Mouse (Mus musculus) MEL (cell line): ENCODE data around the gene Krtcap3. TPM values are rescaled to one million over a fixed set of nuclear protein-coding genes. Genes with fewer than 3 reads are reported as not detected.

Source experiments
- DNase-seq: peaks from one replicate; pipeline ENCODE4 v3.0.0; 2011; ENCODE audit warnings: low read depth, low spot score
- H3K27ac ChIP-seq: 2 replicates; pipeline ENCODE4 v1.5.1; 2012; ENCODE audit warnings: low read depth, mild to moderate bottlenecking, control low read depth, low read length, moderate library complexity; ENCODE audit not compliant: control insufficient read depth
- H3K27me3 ChIP-seq, 2 experiments: fragments of 150-350 bp in 1 of 2; sonication (generic) in 1 of 2; 2 replicates each; pipeline ENCODE4 v1.6.1; 2012; ENCODE audit warnings: low read length in 2 of 2, mild to moderate bottlenecking in 2 of 2, improper control_type of control experiment in 1 of 2, moderate library complexity in 1 of 2; ENCODE audit not compliant: insufficient read depth in 2 of 2, control insufficient read depth in 1 of 2
- H3K36me3 ChIP-seq, 2 experiments: 2 replicates each; pipeline ENCODE4 v1.6.1; 2012 to 2014; ENCODE audit warnings: low read length in 2 of 2, improper control_type of control experiment in 1 of 2, inconsistent platforms in 1 of 2, mild to moderate bottlenecking in 1 of 2; ENCODE audit not compliant: insufficient read depth in 2 of 2, control insufficient read depth in 1 of 2
- H3K4me1 ChIP-seq, 2 experiments: fragments of 150-350 bp in 1 of 2; sonication (generic) in 1 of 2; 2 replicates each; pipeline ENCODE4 v1.6.1; 2012; ENCODE audit warnings: low read length in 2 of 2, improper control_type of control experiment in 1 of 2, mild to moderate bottlenecking in 1 of 2; ENCODE audit not compliant: insufficient read depth in 2 of 2, control insufficient read depth in 1 of 2
- H3K4me3 ChIP-seq, 2 experiments: fragments of 150-350 bp in 1 of 2; sonication (generic) in 1 of 2; 2 replicates each; pipeline ENCODE4 v1.5.1; 2012; ENCODE audit warnings: low read depth in 2 of 2, low read length in 2 of 2, mild to moderate bottlenecking in 2 of 2, moderate library complexity in 2 of 2, control low read depth in 1 of 2, improper control_type of control experiment in 1 of 2; ENCODE audit not compliant: control insufficient read depth in 1 of 2, insufficient read depth in 1 of 2
- H3K79me2 ChIP-seq: 2 replicates; pipeline ENCODE4 v1.6.1; 2012; ENCODE audit warnings: mild to moderate bottlenecking, low read length, moderate library complexity; ENCODE audit not compliant: control insufficient read depth, poor library complexity, insufficient read depth
- H3K9ac ChIP-seq: 2 replicates; pipeline ENCODE4 v1.6.1; 2012; ENCODE audit warnings: low read depth, mild to moderate bottlenecking, control low read depth, low read length, moderate library complexity; ENCODE audit not compliant: control insufficient read depth, poor library complexity, severe bottlenecking
- H3K9me3 ChIP-seq: fragments of 150-350 bp; sonication (generic); replicated peaks from 2 replicates; pipeline ENCODE4 v1.6.1; 2012; ENCODE audit warnings: mild to moderate bottlenecking, low read length, improper control_type of control experiment, moderate library complexity; ENCODE audit not compliant: insufficient read depth
- CHD1 ChIP-seq: IDR thresholded peaks from 2 replicates; pipeline ENCODE4 v1.6.1; 2012; ENCODE audit warnings: low read depth, mild to moderate bottlenecking, inconsistent platforms, low read length, improper control_type of control experiment
- CHD2 ChIP-seq: IDR thresholded peaks from 2 replicates; pipeline ENCODE4 v1.6.1; 2011; ENCODE audit warnings: low read length, improper control_type of control experiment
- CTCF ChIP-seq, 3 experiments: IDR thresholded peaks in 2 of 3; conservative IDR thresholded peaks in 1 of 3; 2 replicates each; pipeline ENCODE4 v1.5.1; 2011 to 2012; ENCODE audit warnings: low read length in 3 of 3, low read depth in 2 of 3, mild to moderate bottlenecking in 2 of 3, improper control_type of control experiment in 1 of 3, inconsistent platforms in 1 of 3, mixed read lengths in 1 of 3, moderate library complexity in 1 of 3; ENCODE audit not compliant: control insufficient read depth in 1 of 3, insufficient read depth in 1 of 3, poor library complexity in 1 of 3, severe bottlenecking in 1 of 3
- ELF1 ChIP-seq: IDR thresholded peaks from 2 replicates; pipeline ENCODE4 v1.6.1; 2014; ENCODE audit warnings: low read depth, mild to moderate bottlenecking, inconsistent platforms, low read length, improper control_type of control experiment, moderate library complexity
- ETS1 ChIP-seq: IDR thresholded peaks from 2 replicates; pipeline ENCODE4 v1.6.1; 2012; ENCODE audit warnings: low read depth, mild to moderate bottlenecking, inconsistent platforms, low read length, improper control_type of control experiment, moderate library complexity
- GABPA ChIP-seq: IDR thresholded peaks from 2 replicates; pipeline ENCODE4 v1.6.1; 2012; ENCODE audit warnings: low read depth, mild to moderate bottlenecking, inconsistent platforms, low read length, improper control_type of control experiment, moderate library complexity
- HCFC1 ChIP-seq: IDR thresholded peaks from 2 replicates; pipeline ENCODE4 v1.6.1; 2012; ENCODE audit warnings: low read depth, mild to moderate bottlenecking, inconsistent platforms, low read length, improper control_type of control experiment, moderate library complexity
- MAZ ChIP-seq: IDR thresholded peaks from 2 replicates; pipeline ENCODE4 v1.6.1; 2012; ENCODE audit warnings: low read depth, mild to moderate bottlenecking, inconsistent platforms, low read length, improper control_type of control experiment
- MXI1 ChIP-seq: IDR thresholded peaks from 2 replicates; pipeline ENCODE4 v1.6.1; 2011; ENCODE audit warnings: mild to moderate bottlenecking, low read depth, low read length, improper control_type of control experiment
- NELFE ChIP-seq: IDR thresholded peaks from 2 replicates; pipeline ENCODE4 v1.6.1; 2011; ENCODE audit warnings: low read depth, low read length, improper control_type of control experiment
- NRF1 ChIP-seq: IDR thresholded peaks from 2 replicates; pipeline ENCODE4 v1.6.1; 2014; ENCODE audit warnings: low read depth, mild to moderate bottlenecking, inconsistent platforms, low read length, improper control_type of control experiment, moderate library complexity; ENCODE audit not compliant: poor library complexity, insufficient read depth, severe bottlenecking
- POLR2A ChIP-seq, 2 experiments: IDR thresholded peaks; 2 replicates each; pipeline ENCODE4 v1.6.1; 2011 to 2012; ENCODE audit warnings: low read length in 2 of 2, mild to moderate bottlenecking in 2 of 2, control low read depth in 1 of 2, improper control_type of control experiment in 1 of 2, low read depth in 1 of 2, moderate library complexity in 1 of 2; ENCODE audit not compliant: control insufficient read depth in 1 of 2, insufficient read depth in 1 of 2, poor library complexity in 1 of 2
- POLR2AphosphoS2 ChIP-seq: IDR thresholded peaks from 2 replicates; pipeline ENCODE4 v1.6.1; 2011; ENCODE audit warnings: low read length, improper control_type of control experiment
- RAD21 ChIP-seq: IDR thresholded peaks from 2 replicates; pipeline ENCODE4 v1.6.1; 2011; ENCODE audit warnings: mild to moderate bottlenecking, low read depth, low read length, improper control_type of control experiment
- RCOR1 ChIP-seq: IDR thresholded peaks from 2 replicates; pipeline ENCODE4 v1.6.1; 2012; ENCODE audit warnings: low read depth, mild to moderate bottlenecking, inconsistent platforms, low read length, improper control_type of control experiment
- SIN3A ChIP-seq: IDR thresholded peaks from 2 replicates; pipeline ENCODE4 v1.6.1; 2012; ENCODE audit warnings: low read length, improper control_type of control experiment, inconsistent platforms
- TAL1 ChIP-seq: IDR thresholded peaks from 2 replicates; pipeline ENCODE4 v1.6.1; 2012; ENCODE audit warnings: mild to moderate bottlenecking, inconsistent platforms, low read length, moderate library complexity, mixed read lengths
- TBP ChIP-seq: IDR thresholded peaks from 2 replicates; pipeline ENCODE4 v1.8.0; 2011; ENCODE audit warnings: low read depth, low read length, improper control_type of control experiment
- TCF12 ChIP-seq: IDR thresholded peaks from 2 replicates; pipeline ENCODE4 v1.6.1; 2014; ENCODE audit warnings: low read depth, mild to moderate bottlenecking, inconsistent platforms, low read length, improper control_type of control experiment, moderate library complexity
- UBTF ChIP-seq: IDR thresholded peaks from 2 replicates; pipeline ENCODE4 v1.6.1; 2012; ENCODE audit warnings: low read depth, mild to moderate bottlenecking, inconsistent platforms, low read length, improper control_type of control experiment, moderate library complexity, borderline replicate concordance; ENCODE audit not compliant: insufficient read depth
- USF1 ChIP-seq: IDR thresholded peaks from 2 replicates; pipeline ENCODE4 v1.6.1; 2014; ENCODE audit warnings: low read depth, mild to moderate bottlenecking, inconsistent platforms, low read length, improper control_type of control experiment, moderate library complexity
- ZC3H11A ChIP-seq: IDR thresholded peaks from 2 replicates; pipeline ENCODE4 v1.6.1; 2012; ENCODE audit warnings: low read depth, mild to moderate bottlenecking, inconsistent platforms, low read length, improper control_type of control experiment
- ZMIZ1 ChIP-seq: IDR thresholded peaks from 2 replicates; pipeline ENCODE4 v1.6.1; 2012; ENCODE audit warnings: low read depth, mild to moderate bottlenecking, inconsistent platforms, low read length, improper control_type of control experiment, moderate library complexity
- ZNF384 ChIP-seq: IDR thresholded peaks from 2 replicates; pipeline ENCODE4 v1.6.1; 2012; ENCODE audit warnings: low read depth, mild to moderate bottlenecking, inconsistent platforms, low read length, improper control_type of control experiment
- polyA plus RNA-seq, 2 experiments: library from polyadenylated mRNA; stranded (reverse) in 1 of 2; unstranded in 1 of 2; fragments of >175 nt in 1 of 2; fragments of >200 nt in 1 of 2; gene quantifications; 2 replicates each; pipeline versions ENCODE4 v1.2.1 to v1.2.4; 2012; ENCODE audit warnings: low replicate concordance in 2 of 2, low read depth in 1 of 2; ENCODE audit not compliant: insufficient read length in 2 of 2, insufficient read depth in 1 of 2, missing spikeins in 1 of 2
- total RNA-seq: library from RNA; depleted of rRNA; stranded (reverse); fragments of 300-350 nt; gene quantifications from 2 replicates; pipeline ENCODE4 v1.2.3, GENCODE M21; 2012

Krtcap3 gene
- total and polyA plus RNA-seq, 3 experiments: 1.2 to 3.3 TPM; not detected in 1

DNA sequence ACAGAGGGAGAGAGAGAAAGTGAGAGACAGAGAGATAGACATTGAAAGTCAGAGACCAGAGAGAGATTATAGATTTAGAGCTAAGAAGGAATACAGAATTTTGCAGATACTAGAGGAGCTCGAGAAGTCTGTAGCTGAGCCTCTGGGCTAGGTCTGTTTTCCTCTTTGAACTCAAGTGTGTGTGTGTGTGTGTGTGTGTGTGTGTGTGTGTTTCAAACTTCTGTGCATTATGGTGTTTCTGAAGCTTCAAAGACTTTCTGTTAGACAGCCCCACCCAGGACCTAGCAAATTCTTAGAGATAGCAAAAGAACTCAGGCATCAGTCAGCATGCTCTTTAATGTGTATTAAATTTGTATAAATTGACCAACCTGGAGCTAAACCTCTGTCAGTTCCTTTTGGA is 24.9 kb upstream of the Krtcap3 start:
- no peak for DNase-seq
- TF ChIP-seq NELFE (no peak), NRF1 (no peak), RAD21 (no peak), ZMIZ1 (no peak), POLR2AphosphoS2 (no peak)
- Histone ChIP-seq H3K36me3 (peaks cover 0 to 6% of the 10 kb centered on the region in 2 experiments; a peak in 2 of 4 replicates), H3K9me3 (no peaks in the 10 kb centered on the region), H3K27ac (no peak overlapping the region), H3K79me2 (no peaks in the 10 kb centered on the region), H3K4me1 (peaks cover 0 to 6% of the 10 kb centered on the region in 2 experiments; a peak in 2 of 4 replicates), H3K4me3 (no peak overlapping the region), H3K27me3 (no peaks in the 10 kb centered on the region), H3K9ac (no peak overlapping the region)

DNA sequence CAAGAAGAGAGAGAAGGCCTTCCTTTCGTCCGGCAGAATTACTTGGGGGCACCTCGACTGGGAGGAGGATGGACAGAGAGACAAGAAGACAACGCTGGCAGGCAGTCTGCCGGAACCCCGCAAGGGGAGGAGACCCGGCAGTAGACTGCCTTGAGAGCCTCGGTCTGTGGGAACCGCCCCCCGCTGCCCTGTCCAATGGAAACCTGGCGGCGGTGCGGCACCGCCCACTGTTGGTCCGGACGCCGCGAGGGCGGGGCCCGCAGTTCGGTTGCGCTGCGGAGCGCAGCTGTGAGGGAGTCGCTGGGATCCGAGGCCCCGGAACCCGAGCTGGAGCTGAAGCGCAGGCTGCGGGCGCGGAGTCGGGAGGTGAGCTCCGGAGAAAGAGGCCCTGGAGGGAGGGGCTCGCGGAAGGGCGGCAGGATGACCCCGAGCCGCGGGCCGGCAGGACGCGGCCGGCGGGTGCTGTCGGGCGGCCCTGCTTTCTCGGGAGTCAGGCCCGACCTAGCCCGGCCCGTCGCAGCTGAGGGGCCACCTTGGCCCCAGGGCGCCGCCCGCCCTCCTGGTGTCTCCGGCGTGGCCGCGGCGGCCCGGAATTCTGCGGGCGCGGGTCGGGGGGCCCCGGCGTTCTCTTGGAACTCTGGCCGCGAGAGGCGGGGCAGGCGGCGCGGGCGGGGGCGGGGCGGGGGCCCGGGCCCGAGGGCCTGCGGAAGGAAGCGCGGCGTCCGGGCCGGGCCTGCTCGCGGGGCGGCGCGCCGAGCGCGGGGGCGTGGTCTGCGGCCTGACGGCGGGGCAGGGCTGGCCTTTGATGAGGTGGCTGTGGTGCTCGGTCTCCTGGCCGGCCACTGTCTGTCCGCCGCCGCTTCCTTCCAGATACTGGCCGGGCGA is 10.6 kb upstream of the Krtcap3 start, which contains the start of the genes Nrbp1 and Gm9970:
TSS of gene Nrbp1 (plus strand) at position 228 of the 885 bp plus-strand sequence.
TSS of gene Gm9970 (minus strand) at position 596 of the 885 bp plus-strand sequence.
- H3K79me2 ChIP-seq: peaks cover 17% of the 10 kb centered on the region
- peaks cover 0 to 2% of the 10 kb centered on the region in 2 experiments; a peak in 2 of 4 replicates for H3K4me1 ChIP-seq
- H3K36me3 ChIP-seq: peaks cover 4 to 7% of the 10 kb centered on the region in 2 experiments
- H3K9me3 ChIP-seq: no peaks in the 10 kb centered on the region
- peak; percentile 99 for DNase-seq
- H3K27ac ChIP-seq: peak within 1 kb of the TSS; percentile 81
- H3K9ac ChIP-seq: peak within 1 kb of the TSS; percentile 94
- H3K27me3 ChIP-seq: no peaks in the 10 kb centered on the region
- peak within 1 kb of the TSS; percentile 99 to 100 for H3K4me3 ChIP-seq
- TF ChIP-seq CTCF (IDR thresholded peaks at IDR 0.05 in 2 of 3, conservative IDR thresholded peaks at IDR 0.05 in 1 of 3; ENCODE audit: control insufficient read depth in 1 of 3, insufficient read depth in 1 of 3, low read depth in 2 of 3, low read length in 3 of 3, poor library complexity in 1 of 3, severe bottlenecking in 1 of 3) (0 out of 6 replicates have a peak, but pooled peaks of 1 of the 3 experiments have one; percentile 0), TAL1 (no peak), SIN3A (peak; percentile 92), HCFC1 (peak; percentile 83), TBP (peak; percentile 76), CHD2 (no peak), NELFE (peak; percentile 94), TCF12 (peak; percentile 73), ELF1 (peak; percentile 84), ETS1 (peak; percentile 37; the same call in 1 of the 2 replicates), MXI1 (peak; percentile 49), ZNF384 (no peak), GABPA (no peak), POLR2A (IDR thresholded peaks at IDR 0.05; ENCODE audit: control insufficient read depth in 1 of 2, insufficient read depth in 1 of 2, low read depth in 1 of 2, low read length in 2 of 2, poor library complexity in 1 of 2) (peak; percentile 87 to 90), MAZ (peak; percentile 97; the same call in 1 of the 2 replicates), CHD1 (no peak), USF1 (no peak), NRF1 (peak; percentile 54; the same call in 1 of the 2 replicates), POLR2AphosphoS2 (peak; percentile 93), RCOR1 (peak; percentile 13; the same call in 1 of the 2 replicates), UBTF (0 out of 2 replicates have a peak, but pooled peaks have one; percentile 66), ZMIZ1 (peak; percentile 95), ZC3H11A (no peak)
